Mouse (Mus musculus) stomach, postnatal 0 days (tissue): Measurements from ENCODE around the gene Stim1. TPM values are rescaled to one million over a fixed set of nuclear protein-coding genes. Genes with fewer than 3 reads are reported as not detected.

Source experiments
- ATAC-seq: fragments of 200-750 bp; cut with Nextera tagmentation; 2 replicates; pipeline ENCODE4 v1.8.0; 2017; ENCODE audit not compliant: low FRiP score, low TSS enrichment
- DNase-seq: peaks from one replicate; pipeline ENCODE4 v3.0.0-alpha.2; 2016; ENCODE audit warnings: low spot score
- H3K27ac ChIP-seq: fragments of 300-500 bp; sonication (generic); replicated peaks from 2 replicates; pipeline ENCODE4 v1.5.1; 2014; ENCODE audit warnings: mild to moderate bottlenecking, control low read depth
- H3K27me3 ChIP-seq: fragments of 300-500 bp; sonication (generic); 2 replicates; pipeline ENCODE4 v1.6.1; 2014; ENCODE audit warnings: low read length; ENCODE audit not compliant: control insufficient read depth, insufficient read depth
- H3K36me3 ChIP-seq: fragments of 300-500 bp; sonication (generic); 2 replicates; pipeline ENCODE4 v1.6.1; 2014; ENCODE audit warnings: low read length, mixed read lengths; ENCODE audit not compliant: control insufficient read depth, insufficient read depth
- H3K4me1 ChIP-seq: fragments of 300-500 bp; sonication (generic); replicated peaks from 2 replicates; pipeline ENCODE4 v1.6.1; 2014; ENCODE audit warnings: antibody characterized with exemption; ENCODE audit not compliant: control insufficient read depth, insufficient read depth
- H3K4me2 ChIP-seq: fragments of 300-500 bp; sonication (generic); replicated peaks from 2 replicates; pipeline ENCODE4 v1.6.1; 2014; ENCODE audit warnings: low read depth, mild to moderate bottlenecking, control low read depth, moderate library complexity
- H3K4me3 ChIP-seq: fragments of 300-500 bp; sonication (generic); 2 replicates; pipeline ENCODE4 v1.5.1; 2014; ENCODE audit warnings: low read depth, low read length, control low read depth
- H3K9ac ChIP-seq: fragments of 300-500 bp; sonication (generic); 2 replicates; pipeline ENCODE4 v1.6.1; 2014; ENCODE audit warnings: mild to moderate bottlenecking, low read length, control low read depth, mixed read lengths
- H3K9me3 ChIP-seq: fragments of 300-500 bp; sonication (generic); 2 replicates; pipeline ENCODE4 v1.6.1; 2016; ENCODE audit warnings: low read length; ENCODE audit not compliant: control insufficient read depth
- CTCF ChIP-seq: IDR thresholded peaks from 2 replicates; pipeline ENCODE4 v1.5.1; 2016; ENCODE audit warnings: antibody characterized with exemption, low read depth, mild to moderate bottlenecking, moderate library complexity
- EP300 ChIP-seq: optimal IDR thresholded peaks from 2 replicates; pipeline ENCODE3; 2016; ENCODE audit warnings: antibody characterized with exemption
- whole genome bisulfite sequencing: fragments of 180-500 bp; shearing (Covaris S2); extraction: QIAGEN DNeasy Blood & Tissue Kit; methylation state at CpG from one replicate; pipeline ENCODE4 v1.1.7; 2014; 5-methylcytosine and 5-hydroxymethylcytosine counted together
- polyA plus RNA-seq: library from polyadenylated mRNA; unstranded; fragments of >200 nt; fragmentation: Nextera tagmentation; extraction: Ambion mirVana; gene quantifications from 2 replicates; pipeline ENCODE4 v1.2.1, GENCODE M21; 2015

The Stim1 gene
- polyA plus RNA-seq, 1 experiment from 2014 or later: 26.4 TPM

GRCm38 (mm10) chr7:102442432-102442831, 174.8 kb downstream of the Stim1 start:
- ATAC-seq: no peak
- H3K27ac ChIP-seq: no peak overlapping the region

GRCm38 (mm10) chr7:102444301-102444700, 176.7 kb downstream of the Stim1 start:
- Histone ChIP-seq H3K27me3 (no peaks in the 10 kb centered on the region), H3K4me2 (no peak overlapping the region), H3K9me3 (no peaks in the 10 kb centered on the region), H3K4me3 (no peak overlapping the region), H3K9ac (no peak overlapping the region), H3K27ac (no peak overlapping the region), H3K36me3 (peaks cover 12% of the 10 kb centered on the region; the same call in 1 of the 2 replicates), H3K4me1 (no peaks in the 10 kb centered on the region)
- TF ChIP-seq EP300 (no peak), CTCF (no peak)
- DNase-seq: no peak
- no peak for ATAC-seq
- WGBS: 37% methylated on average over 2 of the region's 2 CpGs

More at GRCm38 (mm10) chr7:102442432-102442831, 174.8 kb downstream of the Stim1 start:
- 0% methylated on average over 4 of the region's 4 CpGs for WGBS
- DNase-seq: no peak
- H3K4me1 ChIP-seq: no peaks in the 10 kb centered on the region
- no peaks in the 10 kb centered on the region for H3K27me3 ChIP-seq
- no peaks in the 10 kb centered on the region for H3K9me3 ChIP-seq
- H3K4me2 ChIP-seq: peak overlapping the region; percentile 75
- TF ChIP-seq CTCF (no peak), EP300 (no peak)
- H3K9ac ChIP-seq: peak overlapping the region; percentile 86
- H3K4me3 ChIP-seq: peak overlapping the region; percentile 77
- peaks cover 8% of the 10 kb centered on the region; the same call in 1 of the 2 replicates for H3K36me3 ChIP-seq

GRCm38 (mm10) chr7:102446438-102446837, 178.8 kb downstream of the Stim1 start:
- Histone ChIP-seq H3K4me2 (no peak overlapping the region), H3K27ac (no peak overlapping the region), H3K36me3 (peaks cover 18% of the 10 kb centered on the region), H3K27me3 (no peaks in the 10 kb centered on the region), H3K4me3 (no peak overlapping the region), H3K4me1 (no peaks in the 10 kb centered on the region), H3K9ac (no peak overlapping the region), H3K9me3 (no peaks in the 10 kb centered on the region)
- TF ChIP-seq CTCF: no peak
- TF ChIP-seq EP300: no peak
- DNase-seq (no peak), ATAC-seq (no peak)
- 88% methylated on average over 9 of the region's 9 CpGs for WGBS

- Histone ChIP-seq H3K27ac (no peak overlapping the region; the same call in 1 of the 2 replicates), H3K4me2 (no peak overlapping the region), H3K9me3 (no peaks in the 10 kb centered on the region), H3K27me3 (no peaks in the 10 kb centered on the region), H3K9ac (no peak overlapping the region), H3K4me1 (no peaks in the 10 kb centered on the region), H3K36me3 (peaks cover 15% of the 10 kb centered on the region), H3K4me3 (no peak overlapping the region)
- TF ChIP-seq EP300: no peak
- TF ChIP-seq CTCF: no peak
- no peak for ATAC-seq
- no peak for DNase-seq
- 79% methylated on average over 5 of the region's 5 CpGs for WGBS
Measured at GRCm38 (mm10) chr7:102458618-102459380, 191.2 kb downstream of the Stim1 start.

GRCm38 (mm10) chr7:102467566-102467965, 200.0 kb downstream of the Stim1 start:
- Histone ChIP-seq H3K4me1 (no peaks in the 10 kb centered on the region), H3K27ac (0 out of 2 replicates have a peak overlapping the region, but pooled peaks have one; percentile 4), H3K9ac (no peak overlapping the region), H3K36me3 (peaks cover 15% of the 10 kb centered on the region), H3K27me3 (no peaks in the 10 kb centered on the region), H3K4me3 (no peak overlapping the region), H3K9me3 (no peaks in the 10 kb centered on the region), H3K4me2 (no peak overlapping the region)
- 73% methylated on average over 8 of the region's 8 CpGs for WGBS
- TF ChIP-seq EP300: no peak
- no peak for TF ChIP-seq CTCF
- DNase-seq: no peak
- ATAC-seq: no peak

GRCm38 (mm10) chr7:102472675-102473074, 205.1 kb downstream of the Stim1 start:
- TF ChIP-seq EP300 (no peak), CTCF (no peak)
- no peaks in the 10 kb centered on the region for H3K4me1 ChIP-seq
- no peaks in the 10 kb centered on the region for H3K9me3 ChIP-seq
- no peak overlapping the region for H3K4me2 ChIP-seq
- ATAC-seq: no peak
- DNase-seq: no peak
- no peaks in the 10 kb centered on the region for H3K27me3 ChIP-seq
- no peak overlapping the region for H3K9ac ChIP-seq
- H3K27ac ChIP-seq: no peak overlapping the region
- WGBS: 37% methylated on average over 5 of the region's 5 CpGs
- H3K36me3 ChIP-seq: peaks cover 2% of the 10 kb centered on the region; the same call in 1 of the 2 replicates
- no peak overlapping the region for H3K4me3 ChIP-seq
